Mouse (Mus musculus) heart, embryonic 13.5 days (tissue): ENCODE measurements around the gene Ehbp1l1. TPM values are rescaled to one million over a fixed set of nuclear protein-coding genes. Genes with fewer than 3 reads are reported as not detected.

ENCODE experiments used
- ATAC-seq: fragments of 200-750 bp; cut with Nextera tagmentation; 2 replicates; pipeline ENCODE4 v1.8.0; 2017; ENCODE audit warnings: moderate TSS enrichment; ENCODE audit not compliant: insufficient number of reproducible peaks, low FRiP score, low TSS enrichment; ENCODE audit errors: extremely low read depth
- H3K27ac ChIP-seq: fragments of 300-500 bp; sonication (generic); replicated peaks from 2 replicates; pipeline ENCODE4 v1.5.1; 2015; ENCODE audit warnings: moderate library complexity, mild to moderate bottlenecking, inconsistent platforms
- H3K27me3 ChIP-seq: fragments of 300-500 bp; sonication (generic); replicated peaks from 2 replicates; pipeline ENCODE4 v1.6.1; 2015; ENCODE audit warnings: mild to moderate bottlenecking, inconsistent platforms
- H3K36me3 ChIP-seq: fragments of 300-500 bp; sonication (generic); 2 replicates; pipeline ENCODE4 v1.6.1; 2015; ENCODE audit warnings: mild to moderate bottlenecking, inconsistent platforms
- H3K4me1 ChIP-seq: fragments of 300-500 bp; sonication (generic); 2 replicates; pipeline ENCODE4 v1.6.1; 2015; ENCODE audit warnings: inconsistent platforms
- H3K4me2 ChIP-seq: fragments of 300-500 bp; sonication (generic); 2 replicates; pipeline ENCODE4 v1.6.1; 2015; ENCODE audit warnings: inconsistent platforms, mild to moderate bottlenecking, moderate library complexity
- H3K4me3 ChIP-seq: fragments of 300-500 bp; sonication (generic); 2 replicates; pipeline ENCODE4 v1.5.1; 2015; ENCODE audit warnings: moderate library complexity, mild to moderate bottlenecking, inconsistent platforms
- H3K9ac ChIP-seq: fragments of 300-500 bp; sonication (generic); 2 replicates; pipeline ENCODE4 v1.6.1; 2015; ENCODE audit warnings: inconsistent platforms, mild to moderate bottlenecking, moderate library complexity
- H3K9me3 ChIP-seq: fragments of 300-500 bp; sonication (generic); 2 replicates; pipeline ENCODE4 v1.6.1; 2016; ENCODE audit warnings: inconsistent platforms
- WGBS: fragments of 180-500 bp; shearing (Covaris S2); methylation state at CpG from one replicate; pipeline ENCODE4 v1.1.7; 2015; ENCODE audit warnings: mixed read lengths; 5-methylcytosine and 5-hydroxymethylcytosine counted together
- polyA plus RNA-seq: library from polyadenylated mRNA; unstranded; fragments of >200 nt; fragmentation: Nextera tagmentation; extraction: Ambion mirVana; gene quantifications from 2 replicates; pipeline ENCODE4 v1.2.1, GENCODE M21; 2015

Ehbp1l1 gene
- polyA plus RNA-seq, result 85.9 and 96.8 TPM in 2 replicates

GRCm38 (mm10) chr19:5725767-5726515, at the start of gene Ehbp1l1:
Gene Ehbp1l1, minus strand, starts transcription at chr19:5726317.
- Histone ChIP-seq H3K27ac (peak within 1 kb of the TSS; percentile 98), H3K4me3 (peak within 1 kb of the TSS; percentile 96), H3K9ac (peak within 1 kb of the TSS; percentile 98), H3K4me1 (peaks cover 77% of the 10 kb centered on the region), H3K27me3 (no peaks in the 10 kb centered on the region), H3K36me3 (peaks cover 42% of the 10 kb centered on the region), H3K9me3 (no peaks in the 10 kb centered on the region), H3K4me2 (peak within 1 kb of the TSS; percentile 98)
- WGBS, result 4% methylated on average over 49 of the region's 49 CpGs
- peak; percentile 34; the same call in 1 of the 2 replicates for ATAC-seq

DNA sequence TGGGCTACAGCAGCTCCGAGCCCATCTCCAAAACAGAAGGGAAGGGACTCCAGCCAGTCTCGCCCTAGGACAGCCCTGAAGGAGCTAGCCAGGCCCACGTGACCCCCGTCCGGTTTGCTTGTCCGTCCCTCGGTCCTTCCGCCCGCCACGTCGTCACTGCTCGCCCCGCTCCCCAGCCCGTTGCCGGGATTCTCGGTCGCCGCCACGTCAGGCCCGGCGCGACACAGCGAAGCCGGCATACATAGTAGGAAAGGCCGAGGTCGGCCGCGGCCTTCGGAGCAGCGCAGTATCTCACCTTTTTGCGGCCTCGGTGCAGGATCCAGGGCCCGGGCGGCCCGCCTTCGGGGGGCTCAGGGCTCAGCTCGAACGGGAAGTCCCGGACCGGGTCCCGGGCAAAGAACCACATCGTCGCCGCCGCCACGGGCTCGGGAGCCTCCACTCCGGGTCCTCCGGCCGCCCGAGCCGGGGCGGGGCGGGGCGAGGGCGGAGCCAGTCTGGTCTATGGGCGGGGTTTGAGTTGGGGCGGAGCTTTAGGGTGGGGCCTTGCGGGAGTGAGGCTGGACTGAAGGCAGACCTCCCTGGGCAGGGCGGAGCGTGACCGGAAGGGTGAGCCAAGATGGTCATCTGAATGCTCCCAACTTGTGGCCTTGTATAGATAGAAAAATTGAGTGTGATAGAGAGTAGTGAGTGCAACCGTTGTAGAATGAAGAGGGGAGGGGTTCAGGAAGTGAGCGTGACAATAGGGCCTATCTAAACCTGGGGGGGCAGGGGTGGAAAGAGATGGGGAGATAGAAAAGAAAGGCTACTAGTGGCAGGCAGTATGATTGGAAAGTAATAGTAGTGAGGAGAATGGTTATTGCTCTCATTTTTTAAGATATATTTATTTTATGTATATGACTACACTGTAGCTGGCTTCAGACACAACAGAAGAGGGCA, 45.1 kb upstream of the Ehbp1l1 start, which contains the start of gene Scyl1:
Gene Scyl1 (minus strand): TSS at position 495 of the 936 bp plus-strand sequence.
- Histone ChIP-seq H3K4me2 (peak within 1 kb of the TSS; percentile 98), H3K27ac (peak within 1 kb of the TSS; percentile 88), H3K4me3 (peak within 1 kb of the TSS; percentile 84), H3K27me3 (no peaks in the 10 kb centered on the region), H3K4me1 (peaks cover 11% of the 10 kb centered on the region), H3K9me3 (no peaks in the 10 kb centered on the region), H3K9ac (peak within 1 kb of the TSS; percentile 98), H3K36me3 (peaks cover 38% of the 10 kb centered on the region)
- ATAC-seq, result peak; percentile 96
- WGBS, result 1% methylated on average over 64 of the region's 64 CpGs

DNA sequence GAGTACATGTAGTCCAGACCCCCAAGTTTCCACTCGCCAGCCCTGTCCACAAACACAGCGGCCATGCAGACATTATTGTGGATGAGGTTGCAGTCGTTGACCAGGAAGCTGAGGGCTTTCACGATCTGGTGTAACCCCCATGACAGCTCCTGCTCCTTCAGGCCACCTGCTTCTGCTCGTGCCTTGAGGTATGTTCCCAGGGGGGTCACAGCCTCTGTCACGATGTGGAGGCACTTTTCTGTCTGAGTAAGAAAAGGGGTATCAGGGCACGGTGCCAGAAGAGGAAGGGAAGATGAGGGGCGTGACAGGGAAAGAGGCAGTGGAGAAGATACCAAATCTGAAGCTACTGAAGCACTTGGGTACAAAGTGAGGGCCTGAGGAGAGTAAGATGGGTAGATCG, 44.2 kb upstream of the Ehbp1l1 start:
- ATAC-seq, result no peak
- WGBS, result 40% methylated on average over 9 of the region's 9 CpGs
- Histone ChIP-seq H3K27ac (peak overlapping the region; percentile 88), H3K4me1 (peaks cover 11% of the 10 kb centered on the region), H3K27me3 (no peaks in the 10 kb centered on the region), H3K9ac (peak overlapping the region; percentile 98), H3K36me3 (peaks cover 46% of the 10 kb centered on the region), H3K4me2 (peak overlapping the region; percentile 98), H3K9me3 (no peaks in the 10 kb centered on the region), H3K4me3 (peak overlapping the region; percentile 84)

DNA sequence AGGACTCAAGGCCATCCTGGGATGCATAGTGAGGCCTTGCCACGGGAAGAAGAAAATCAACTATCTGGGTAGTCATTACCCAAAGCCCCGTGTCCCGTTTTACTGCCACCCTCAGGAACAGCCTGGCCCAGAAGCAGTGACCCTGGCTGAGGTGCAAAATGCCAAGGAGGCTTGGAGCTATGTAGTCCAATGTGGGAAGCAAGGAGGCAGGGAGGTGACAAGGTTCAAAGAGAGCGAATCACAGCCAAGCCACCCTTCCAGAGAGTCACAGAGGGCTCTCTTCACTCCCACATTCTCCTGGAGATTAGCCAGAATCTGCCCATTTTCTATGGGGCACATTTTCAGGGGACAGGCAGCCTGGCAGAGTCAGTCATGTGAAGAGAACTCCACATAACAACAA, 41.2 kb upstream of the Ehbp1l1 start:
- ATAC-seq, result no peak
- Histone ChIP-seq H3K27me3 (no peaks in the 10 kb centered on the region), H3K36me3 (peaks cover 76% of the 10 kb centered on the region), H3K4me1 (peaks cover 11% of the 10 kb centered on the region), H3K27ac (no peak overlapping the region), H3K4me2 (no peak overlapping the region), H3K9ac (no peak overlapping the region), H3K4me3 (no peak overlapping the region), H3K9me3 (no peaks in the 10 kb centered on the region)
- 86% methylated on average over 4 of the region's 4 CpGs for WGBS

GRCm38 (mm10) chr19:5763163-5763562, 37.0 kb upstream of the Ehbp1l1 start:
- WGBS, result 89% methylated on average over 6 of the region's 6 CpGs
- Histone ChIP-seq H3K27ac (no peak overlapping the region), H3K4me3 (no peak overlapping the region), H3K9me3 (no peaks in the 10 kb centered on the region), H3K4me2 (no peak overlapping the region), H3K9ac (no peak overlapping the region), H3K27me3 (peaks cover 7% of the 10 kb centered on the region), H3K4me1 (no peaks in the 10 kb centered on the region), H3K36me3 (peaks cover 99% of the 10 kb centered on the region)
- no peak for ATAC-seq

DNA sequence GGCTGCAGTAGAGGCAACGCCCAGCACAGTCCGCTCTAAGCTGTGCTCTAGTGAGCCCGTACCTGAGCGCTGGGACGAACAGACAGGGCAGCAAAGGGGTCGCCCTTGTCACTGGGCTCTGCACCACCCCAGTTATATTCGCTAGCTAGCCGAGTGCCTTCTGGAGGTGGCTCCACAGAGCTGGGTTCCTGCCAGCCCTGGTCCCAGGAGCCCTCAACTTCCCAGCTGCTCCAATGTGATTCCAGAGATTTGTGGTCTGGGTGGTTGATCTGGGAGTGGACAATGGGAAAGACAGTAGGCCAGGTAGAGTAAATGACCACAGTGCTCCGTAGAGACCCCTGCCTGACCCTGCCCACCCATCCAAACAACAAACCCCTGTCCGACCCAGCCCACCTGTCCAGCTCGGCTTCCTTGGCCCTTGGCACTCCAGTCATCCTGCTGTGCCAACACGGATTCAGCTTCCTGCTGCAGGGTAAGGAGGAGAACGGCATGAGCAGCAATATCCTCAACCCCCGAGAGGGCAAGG, 32.8 kb upstream of the Ehbp1l1 start:
- Histone ChIP-seq H3K9me3 (no peaks in the 10 kb centered on the region), H3K27me3 (peaks cover 47% of the 10 kb centered on the region), H3K27ac (no peak overlapping the region), H3K4me3 (no peak overlapping the region), H3K4me1 (peaks cover 14% of the 10 kb centered on the region), H3K4me2 (no peak overlapping the region), H3K36me3 (peaks cover 79% of the 10 kb centered on the region), H3K9ac (no peak overlapping the region)
- 88% methylated on average over 14 of the region's 14 CpGs for WGBS
- ATAC-seq, result no peak

- H3K4me3 ChIP-seq, result peak overlapping the region; percentile 41
- peak overlapping the region; percentile 77 for H3K9ac ChIP-seq
- ATAC-seq, result no peak
- no peaks in the 10 kb centered on the region for H3K9me3 ChIP-seq
- WGBS, result 19% methylated on average over 36 of the region's 36 CpGs
- H3K4me1 ChIP-seq, result peaks cover 14% of the 10 kb centered on the region
- H3K4me2 ChIP-seq, result peak overlapping the region; percentile 70
- H3K27ac ChIP-seq, result no peak overlapping the region
- peaks cover 66% of the 10 kb centered on the region for H3K27me3 ChIP-seq
- peaks cover 74% of the 10 kb centered on the region for H3K36me3 ChIP-seq
Measured at GRCm38 (mm10) chr19:5756991-5757636, 31.0 kb upstream of the Ehbp1l1 start.

DNA sequence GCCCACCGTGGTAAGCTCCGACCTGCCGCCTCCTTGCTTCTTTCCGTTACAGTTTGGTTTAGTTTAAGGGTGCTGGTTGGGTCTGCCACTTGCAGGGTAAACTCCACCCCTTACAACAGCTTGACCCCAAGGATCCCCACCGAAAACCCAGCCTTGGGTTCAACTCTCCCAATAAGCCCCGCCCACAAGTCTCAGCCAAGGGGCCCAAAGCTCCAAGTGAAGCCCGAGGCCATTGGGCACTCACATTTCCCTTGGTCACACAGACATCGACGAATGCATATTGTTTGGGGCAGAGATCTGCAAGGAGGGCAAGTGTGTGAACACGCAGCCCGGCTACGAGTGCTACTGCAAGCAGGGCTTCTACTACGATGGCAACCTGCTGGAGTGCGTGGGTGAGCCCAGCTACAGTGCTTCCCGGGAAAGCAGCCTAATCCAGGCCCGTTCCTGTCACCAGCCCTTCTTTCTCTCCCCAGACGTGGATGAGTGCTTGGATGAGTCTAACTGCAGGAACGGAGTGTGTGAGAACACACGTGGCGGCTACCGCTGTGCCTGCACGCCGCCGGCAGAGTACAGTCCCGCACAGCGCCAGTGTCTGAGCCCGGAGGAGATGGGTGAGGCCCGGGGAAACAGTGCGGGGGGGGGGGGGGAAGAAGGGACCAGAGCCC, 30.3 kb upstream of the Ehbp1l1 start:
- H3K4me2 ChIP-seq, result peak overlapping the region; percentile 70
- WGBS, result 12% methylated on average over 29 of the region's 29 CpGs
- peaks cover 20% of the 10 kb centered on the region for H3K4me1 ChIP-seq
- no peak overlapping the region for H3K27ac ChIP-seq
- H3K36me3 ChIP-seq, result peaks cover 74% of the 10 kb centered on the region
- no peak for ATAC-seq
- peak overlapping the region; percentile 41 for H3K4me3 ChIP-seq
- H3K9ac ChIP-seq, result peak overlapping the region; percentile 77
- no peaks in the 10 kb centered on the region for H3K9me3 ChIP-seq
- H3K27me3 ChIP-seq, result peaks cover 72% of the 10 kb centered on the region

- peak overlapping the region; percentile 24 for H3K4me2 ChIP-seq
- peaks cover 20% of the 10 kb centered on the region for H3K4me1 ChIP-seq
- peak overlapping the region; percentile 24; the same call in 1 of the 2 replicates for H3K9ac ChIP-seq
- peaks cover 98% of the 10 kb centered on the region for H3K27me3 ChIP-seq
- ATAC-seq, result no peak
- H3K27ac ChIP-seq, result no peak overlapping the region
- no peaks in the 10 kb centered on the region for H3K9me3 ChIP-seq
- WGBS, result 11% methylated on average over 20 of the region's 20 CpGs
- H3K36me3 ChIP-seq, result peaks cover 44% of the 10 kb centered on the region
- H3K4me3 ChIP-seq, result 0 out of 2 replicates have a peak overlapping the region, but pooled peaks have one; percentile 4
Measured at GRCm38 (mm10) chr19:5751742-5752141, 25.6 kb upstream of the Ehbp1l1 start.

- H3K27me3 ChIP-seq, result peaks cover 99% of the 10 kb centered on the region
- no peak overlapping the region for H3K4me3 ChIP-seq
Measured at GRCm38 (mm10) chr19:5750951-5751350, 24.8 kb upstream of the Ehbp1l1 start.

More at GRCm38 (mm10) chr19:5750951-5751350, 24.8 kb upstream of the Ehbp1l1 start:
- Histone ChIP-seq H3K4me2 (no peak overlapping the region), H3K36me3 (peaks cover 44% of the 10 kb centered on the region), H3K4me1 (peaks cover 23% of the 10 kb centered on the region), H3K9me3 (no peaks in the 10 kb centered on the region), H3K27ac (no peak overlapping the region), H3K9ac (no peak overlapping the region; the same call in 1 of the 2 replicates)
- WGBS, result 14% methylated on average over 22 of the region's 22 CpGs
- ATAC-seq, result no peak
